Mouse (Mus musculus) brain, embryonic 18.5 days (tissue): ENCODE data around the gene Klhl31.

Experiments used
- DNase-seq: peaks from one replicate; pipeline ENCODE4 v3.0.0-alpha.2; 2012; ENCODE audit warnings: low read depth, low spot score

Gene Klhl31

GRCm38 (mm10) chr9:77703476-77703875, 67.2 kb downstream of the Klhl31 start:
- DNase-seq, result no peak

- no peak for DNase-seq
Observed at GRCm38 (mm10) chr9:77704108-77704507, 67.8 kb downstream of the Klhl31 start.

GRCm38 (mm10) chr9:77706515-77706914, 70.2 kb downstream of the Klhl31 start:
- DNase-seq, result no peak

- no peak for DNase-seq
Observed at GRCm38 (mm10) chr9:77707433-77708139, 71.3 kb downstream of the Klhl31 start.

GRCm38 (mm10) chr9:77708950-77709349, 72.7 kb downstream of the Klhl31 start:
- no peak for DNase-seq
